Mouse (Mus musculus): ENCODE data around the gene Arid1a.

GRCm38 (mm10) chr4:133695363-133695762, 61.2 kb downstream of the Arid1a start:
- TF ChIP-seq POLR2A (IDR thresholded peaks at IDR 0.05; ENCODE audit: borderline replicate concordance, insufficient read depth, low read length): no peak
- TF ChIP-seq CTCF (IDR thresholded peaks at IDR 0.05; ENCODE audit: borderline replicate concordance, insufficient read depth, low read depth, low read length): no peak
